Mouse (Mus musculus): ENCODE measurements around the gene Mab21l3.

Gene Mab21l3

GRCm38 (mm10) chr3:101848816-101849215 is at the start of gene Mab21l3:
Mab21l3 (minus strand) TSS chr3:101848959.
- DNase-seq (ENCODE audit: low spot score in 2 of 2), result no peak

DNA sequence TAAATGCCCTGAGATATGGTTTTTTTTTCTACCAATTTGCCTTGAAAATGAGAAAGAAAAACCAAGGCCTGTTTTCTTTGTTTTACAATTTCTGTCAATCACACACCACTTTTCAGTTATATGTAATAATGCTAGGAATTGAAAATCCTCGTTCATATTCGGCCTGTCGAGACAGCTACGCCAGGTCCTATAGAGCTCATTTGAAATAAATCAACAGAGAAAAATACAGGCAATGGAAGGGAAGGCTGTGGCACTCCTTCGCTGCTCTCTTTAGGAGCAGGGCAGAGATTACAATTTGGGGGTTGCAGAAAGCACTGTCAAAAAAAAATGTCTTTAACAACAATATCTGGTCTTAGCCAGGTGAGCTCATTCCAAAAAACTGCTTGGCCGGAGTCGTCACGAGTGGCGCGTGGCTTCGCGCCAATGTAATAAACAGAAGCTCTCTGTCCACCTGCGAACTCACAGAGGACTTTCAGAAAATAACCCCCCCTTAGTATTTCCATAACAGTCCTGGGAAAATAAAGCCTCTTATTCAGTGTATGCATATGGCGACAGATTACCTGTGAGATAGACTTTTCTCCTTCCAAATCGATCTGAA is 48.7 kb upstream of the Mab21l3 start:
- DNase-seq (ENCODE audit: low spot score in 2 of 2), result no peak

DNA sequence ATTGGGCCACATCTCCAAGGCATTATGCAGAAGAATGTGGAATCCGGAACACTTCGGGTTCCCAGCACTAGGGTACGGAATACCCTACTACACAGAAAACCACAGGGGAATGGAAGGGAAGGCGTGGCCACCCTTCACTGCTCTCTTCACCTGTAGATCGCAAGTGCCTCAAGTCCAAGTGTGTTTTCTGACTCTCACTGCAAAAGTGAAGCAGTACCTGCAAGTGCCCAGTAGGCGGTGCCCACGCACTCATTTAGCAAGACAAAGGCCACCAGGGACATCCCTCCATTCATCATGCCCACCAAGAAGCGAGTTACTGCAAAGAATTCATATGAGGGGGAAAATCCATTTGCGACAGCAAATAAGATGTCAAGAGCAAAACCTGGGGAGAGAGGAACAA is 48.1 kb upstream of the Mab21l3 start:
- peak; percentile 78 to 82 for DNase-seq (ENCODE audit: low spot score in 2 of 2)

DNA sequence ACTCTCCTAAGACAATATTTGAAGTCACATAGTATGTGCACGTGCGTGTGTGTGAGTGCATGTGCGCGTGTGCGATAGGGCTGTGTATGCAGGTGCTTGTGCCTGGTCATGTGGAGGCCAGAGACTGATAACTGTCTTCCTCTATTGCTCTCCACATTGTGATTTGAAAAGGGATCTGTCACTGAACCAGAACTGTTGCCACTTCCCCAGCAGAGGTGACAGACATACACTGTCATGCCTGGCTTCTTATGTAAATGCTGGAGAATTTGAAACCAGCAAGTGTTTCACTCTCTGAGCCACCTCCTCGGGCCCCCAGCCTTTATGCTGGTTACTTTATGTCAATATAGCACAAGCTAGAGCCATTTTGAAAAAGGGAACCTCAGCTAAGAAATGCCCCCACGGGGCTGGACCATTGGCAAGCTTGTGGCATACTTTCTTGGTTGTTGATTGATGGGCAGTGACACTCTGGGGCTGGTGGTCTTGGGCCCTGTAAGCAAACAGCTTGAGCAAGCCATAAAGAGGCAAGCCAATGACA is 46.7 kb upstream of the Mab21l3 start:
- no peak for DNase-seq (ENCODE audit: low spot score in 2 of 2)

DNA sequence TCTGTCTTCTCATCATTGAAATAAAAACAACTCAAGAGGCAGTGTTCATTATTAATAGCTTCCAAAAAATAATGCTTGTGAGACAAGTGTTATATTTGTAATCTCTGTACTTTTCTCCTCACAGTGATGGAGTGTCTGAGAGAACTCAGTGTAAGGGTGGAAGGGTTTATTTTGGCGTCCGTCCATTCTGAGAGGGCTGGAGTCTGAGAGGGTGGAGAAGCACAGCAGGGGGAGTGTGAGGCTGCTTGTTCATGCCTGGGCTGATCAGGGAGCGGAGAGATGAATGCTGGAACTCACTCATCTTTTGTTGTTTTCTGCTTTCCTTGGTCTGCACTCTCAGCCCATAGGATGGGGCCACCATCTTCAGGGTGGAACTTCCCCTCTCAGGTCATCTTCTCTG is 36.8 kb upstream of the Mab21l3 start:
- DNase-seq (ENCODE audit: low spot score in 2 of 2), result peak in 1 of 2 experiments; percentile 50

- no peak for DNase-seq (ENCODE audit: low spot score in 2 of 2)
Measured at GRCm38 (mm10) chr3:101885041-101885440, 36.3 kb upstream of the Mab21l3 start.

DNA sequence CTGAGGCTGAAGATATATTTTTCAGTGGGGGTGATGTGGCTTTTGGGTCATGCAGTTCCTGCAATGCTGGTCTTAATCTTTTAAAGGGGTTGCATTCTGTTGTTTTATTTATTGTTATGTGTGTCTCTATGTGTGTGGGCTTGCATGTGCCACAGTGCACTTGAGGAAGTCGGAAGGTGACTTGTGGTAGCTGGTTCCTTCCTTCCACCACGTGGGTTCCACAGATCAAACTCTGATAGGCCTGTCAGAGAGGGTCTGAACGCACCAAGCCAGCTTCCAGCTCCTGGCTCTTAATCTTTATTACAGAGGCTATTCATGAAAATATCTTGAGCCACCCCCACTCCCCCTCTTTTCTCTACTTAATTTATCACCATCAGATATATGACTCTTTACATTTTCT is 35.1 kb upstream of the Mab21l3 start:
- no peak for DNase-seq (ENCODE audit: low spot score in 2 of 2)

DNA sequence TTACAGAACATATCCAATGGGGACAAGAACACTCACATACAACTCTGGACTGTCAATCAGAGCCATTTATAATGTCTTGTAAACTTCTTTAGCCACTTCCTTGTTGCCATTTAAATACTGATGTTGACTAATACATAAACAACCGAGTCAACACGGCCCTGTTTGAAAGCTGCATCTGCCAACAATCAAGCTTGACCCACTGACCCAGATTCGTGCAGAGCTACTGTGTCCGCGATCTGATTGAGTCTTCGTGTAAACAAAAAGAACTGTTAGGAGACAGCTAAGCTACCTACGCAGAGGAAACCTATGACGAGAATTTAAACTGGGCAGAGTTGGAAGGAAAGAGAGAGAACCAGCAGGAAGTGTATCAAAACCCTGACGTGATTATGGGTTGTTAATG is 33.0 kb upstream of the Mab21l3 start:
- no peak for DNase-seq (ENCODE audit: low spot score in 2 of 2)

- no peak for DNase-seq (ENCODE audit: low spot score in 2 of 2)
Measured at GRCm38 (mm10) chr3:101880818-101881217, 32.1 kb upstream of the Mab21l3 start.

DNA sequence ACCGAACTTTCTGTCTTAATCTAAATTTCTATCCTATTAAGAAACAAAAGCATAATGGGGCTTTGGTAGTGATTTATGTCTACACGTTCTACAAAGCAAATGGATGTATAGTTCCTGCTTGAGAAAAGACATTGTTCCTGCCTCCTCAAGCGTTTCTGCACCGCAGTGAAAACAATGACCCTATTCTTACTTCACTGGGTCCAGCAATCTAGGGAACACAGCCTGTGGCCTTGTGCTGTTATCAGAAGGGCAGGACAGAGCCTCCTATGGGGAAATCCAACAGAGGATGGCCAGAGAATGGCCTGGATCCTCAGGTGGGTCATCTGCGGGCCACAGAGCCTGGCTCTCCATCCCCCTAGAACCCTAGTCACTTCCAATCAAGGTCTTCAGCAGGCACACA is 29.4 kb upstream of the Mab21l3 start:
- DNase-seq (ENCODE audit: low spot score in 2 of 2), result no peak

GRCm38 (mm10) chr3:101876459-101877285 is 27.9 kb upstream of the Mab21l3 start:
- no peak for DNase-seq (ENCODE audit: low spot score in 2 of 2)

GRCm38 (mm10) chr3:101875258-101875920 is 26.6 kb upstream of the Mab21l3 start:
- DNase-seq (ENCODE audit: low spot score in 2 of 2), result no peak

DNA sequence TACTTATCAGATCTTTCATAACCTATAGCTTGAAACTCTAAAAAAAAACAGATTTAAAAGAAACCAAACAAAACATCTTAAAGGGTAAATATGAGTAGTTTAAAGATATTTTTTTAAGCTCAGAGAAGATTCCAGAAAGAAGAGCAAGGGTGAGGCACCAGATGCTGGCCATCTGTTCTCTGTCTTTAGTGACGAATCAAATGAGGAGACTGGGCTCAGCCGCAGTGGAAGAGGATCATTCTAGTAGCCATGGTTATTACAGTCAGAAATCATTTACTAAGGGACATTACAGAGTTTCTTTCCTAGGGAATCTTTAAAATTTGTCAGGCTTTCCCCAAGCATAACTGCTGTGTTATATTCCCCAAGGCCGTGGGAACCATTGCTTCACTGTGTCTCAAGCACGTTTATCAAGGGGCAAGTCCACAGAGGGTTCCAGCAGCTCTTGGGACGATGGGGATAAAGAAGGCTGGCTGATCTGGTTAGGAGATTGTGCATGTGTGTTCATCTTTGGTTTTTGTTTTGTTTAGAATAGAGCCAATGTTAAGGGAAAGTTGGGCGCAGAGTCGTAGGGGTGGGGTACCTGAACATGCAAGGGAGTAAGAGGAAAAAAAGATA is 24.4 kb upstream of the Mab21l3 start:
- DNase-seq (ENCODE audit: low spot score in 2 of 2), result no peak

GRCm38 (mm10) chr3:101871951-101872350 is 23.2 kb upstream of the Mab21l3 start:
- DNase-seq (ENCODE audit: low spot score in 2 of 2), result no peak

GRCm38 (mm10) chr3:101867001-101867421 is 18.3 kb upstream of the Mab21l3 start:
- peak in 1 of 2 experiments; percentile 42 for DNase-seq (ENCODE audit: low spot score in 2 of 2)

DNA sequence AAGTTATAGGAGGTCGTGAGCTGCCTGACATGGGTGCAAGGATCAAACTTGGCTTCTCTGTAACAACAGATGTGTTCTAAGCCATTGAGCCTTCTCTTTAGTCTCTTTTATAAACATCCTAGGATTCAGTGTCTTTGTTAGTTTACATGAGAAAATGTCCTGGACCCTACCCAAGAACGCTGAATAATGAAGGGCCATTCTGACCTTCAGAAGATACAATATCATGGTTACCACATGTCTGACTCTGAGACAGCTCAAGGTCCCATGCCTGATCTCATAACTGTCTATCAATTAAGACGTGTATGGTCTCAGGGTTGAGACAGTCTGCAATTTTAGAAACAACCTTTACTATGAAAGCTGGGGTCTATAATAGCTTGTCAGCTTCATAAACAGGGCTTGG is 13.1 kb upstream of the Mab21l3 start:
- DNase-seq (ENCODE audit: low spot score in 2 of 2), result no peak

GRCm38 (mm10) chr3:101860151-101860550 is 11.4 kb upstream of the Mab21l3 start:
- DNase-seq (ENCODE audit: low spot score in 2 of 2), result no peak

DNA sequence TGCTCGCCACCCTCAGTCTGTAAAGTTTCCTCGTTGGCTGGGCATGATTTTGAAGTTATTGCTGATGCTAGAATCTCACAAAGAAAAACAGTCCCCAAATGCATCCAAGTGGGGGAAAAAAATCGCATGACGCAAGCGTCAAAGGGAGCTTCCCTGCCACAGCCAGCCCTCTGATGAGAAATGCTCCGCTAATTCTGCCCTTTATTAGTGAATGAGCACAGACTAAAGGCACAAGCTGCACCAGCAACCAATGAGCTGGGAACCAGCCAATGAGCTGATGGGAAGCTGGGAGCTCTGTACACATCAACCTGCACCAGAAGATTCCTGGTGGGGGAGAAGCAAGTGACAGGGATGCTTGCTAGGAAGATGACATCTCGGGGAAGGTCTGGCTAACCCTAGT is 11.0 kb upstream of the Mab21l3 start:
- DNase-seq (ENCODE audit: low spot score in 2 of 2), result no peak

GRCm38 (mm10) chr3:101854075-101854474 is 5.3 kb upstream of the Mab21l3 start:
- no peak for DNase-seq (ENCODE audit: low spot score in 2 of 2)

GRCm38 (mm10) chr3:101851363-101851762 is 2.6 kb upstream of the Mab21l3 start:
- no peak for DNase-seq (ENCODE audit: low spot score in 2 of 2)

DNA sequence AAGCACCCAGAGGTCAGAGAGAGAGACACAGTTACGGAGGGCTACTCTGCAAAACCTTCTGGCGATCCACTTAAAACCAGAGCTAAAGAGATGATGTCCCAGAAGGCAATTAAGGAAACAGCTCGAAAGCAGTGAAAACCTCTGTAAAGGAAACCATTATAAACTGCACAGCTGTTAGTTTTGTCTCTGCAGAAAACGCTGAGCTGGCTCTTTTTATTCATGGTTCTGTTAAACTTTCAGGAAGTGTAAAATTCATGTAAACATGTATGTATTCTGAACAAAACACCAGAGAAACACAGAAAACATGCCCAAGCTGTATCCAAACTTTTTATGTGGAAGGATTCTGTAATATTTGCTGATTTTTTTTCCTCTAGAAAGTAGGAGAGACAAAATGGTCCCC is 2.7 kb downstream of the Mab21l3 start:
- DNase-seq (ENCODE audit: low spot score in 2 of 2), result no peak
